In the genomic region with DNA sequence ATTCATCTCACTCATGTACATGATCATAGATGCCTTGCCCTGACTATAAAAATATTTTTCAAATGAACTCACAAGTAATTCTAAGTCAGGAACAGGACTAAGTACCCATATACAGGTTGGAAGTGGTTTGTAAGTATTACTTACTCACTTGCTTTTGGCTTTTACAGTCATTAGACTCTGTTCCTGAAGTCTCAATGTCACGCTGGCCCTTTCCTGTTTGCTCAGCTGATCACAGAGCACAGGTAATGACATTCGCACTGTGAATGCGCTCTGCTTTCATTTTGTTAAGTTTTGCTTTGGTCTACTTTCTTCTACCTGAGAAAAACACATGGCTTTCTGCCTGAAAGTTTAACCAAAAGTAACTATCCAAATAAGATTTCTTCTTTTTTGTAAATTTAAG, we compare ENCODE assay signal across 27 mouse cellular contexts.
A peak's percentile ranks its signal among the peaks of the same experiment; 100 is the strongest.
DNase-seq lines count a peak whose midpoint lies in the region; ATAC-seq and TF ChIP-seq lines count a peak whose summit lies in the region.
"Had no signal": no experiment of that assay in that cellular context is flagged by ENCODE, and none has a peak within 500 bp of the region (broad histone marks: within the 10 kb centered on the region; RNA-seq: fewer than 3 reads in every experiment).

No protein-coding gene starts in this region.

- no peaks in the 10 kb centered on the region for H3K9me3 ChIP-seq in intestine, embryonic 16.5 days (ENCODE audit: control insufficient read depth, low read length)
- H3K9me3 ChIP-seq in intestine, embryonic 15.5 days = no peaks in the 10 kb centered on the region
- no peaks in the 10 kb centered on the region for H3K9me3 ChIP-seq in liver, embryonic 11.5 days (ENCODE audit: control insufficient read depth, low read length)
- H3K9me3 ChIP-seq: embryonic facial prominence, embryonic 12.5 days; embryonic facial prominence, embryonic 15.5 days; heart, embryonic 10.5 days; heart, embryonic 13.5 days; hindbrain, embryonic 15.5 days had no signal

- H3K4me2 ChIP-seq in intestine, embryonic 16.5 days (ENCODE audit: low read depth, low read length) = no peak overlapping the region
- no peak overlapping the region for H3K4me2 ChIP-seq in intestine, embryonic 15.5 days (replicated peaks)
- H3K4me2 ChIP-seq in liver, embryonic 11.5 days = no peak overlapping the region
- H3K4me2 ChIP-seq: embryonic facial prominence, embryonic 12.5 days; embryonic facial prominence, embryonic 15.5 days; heart, embryonic 13.5 days; hindbrain, embryonic 15.5 days had no signal

- no peak overlapping the region for H3K27ac ChIP-seq in intestine, embryonic 16.5 days (ENCODE audit: low read length)
- H3K27ac ChIP-seq in intestine, embryonic 15.5 days = no peak overlapping the region
- H3K27ac ChIP-seq in liver, adult 2 months (replicated peaks; ENCODE audit: insufficient read depth, low read depth, low read length) = no peak overlapping the region
- H3K27ac ChIP-seq in liver, embryonic 11.5 days (ENCODE audit: low read depth, low read length) = no peak overlapping the region
- H3K27ac ChIP-seq in olfactory bulb, adult 2 months (ENCODE audit: insufficient read depth, low read depth, low read length) = peak overlapping the region; percentile 83
- H3K27ac ChIP-seq: embryonic facial prominence, embryonic 12.5 days; embryonic facial prominence, embryonic 15.5 days; gastrocnemius, adult 2 months; heart, embryonic 10.5 days; heart, embryonic 13.5 days; hindbrain, embryonic 15.5 days had no signal

- H3K9ac ChIP-seq in intestine, embryonic 16.5 days (ENCODE audit: low read depth, low read length) = no peak overlapping the region
- no peak overlapping the region for H3K9ac ChIP-seq in intestine, embryonic 15.5 days
- no peak overlapping the region for H3K9ac ChIP-seq in liver, adult 2 months (ENCODE audit: low read depth, low read length)
- no peak overlapping the region for H3K9ac ChIP-seq in liver, embryonic 11.5 days (ENCODE audit: low read depth, low read length)
- H3K9ac ChIP-seq: embryonic facial prominence, embryonic 12.5 days; embryonic facial prominence, embryonic 15.5 days; forebrain, postnatal 0 days; heart, embryonic 13.5 days; hindbrain, embryonic 15.5 days had no signal

- H3K36me3 ChIP-seq in intestine, embryonic 16.5 days (ENCODE audit: control insufficient read depth, insufficient read depth, low read length) = no peaks in the 10 kb centered on the region
- no peaks in the 10 kb centered on the region for H3K36me3 ChIP-seq in intestine, embryonic 15.5 days
- no peaks in the 10 kb centered on the region for H3K36me3 ChIP-seq in liver, adult 2 months (ENCODE audit: control insufficient read depth, insufficient read depth, low read length)
- no peaks in the 10 kb centered on the region for H3K36me3 ChIP-seq in liver, embryonic 11.5 days (ENCODE audit: control insufficient read depth, insufficient read depth, low read length)
- H3K36me3 ChIP-seq: embryonic facial prominence, embryonic 12.5 days; embryonic facial prominence, embryonic 15.5 days; G1E; heart, embryonic 10.5 days; heart, embryonic 13.5 days; hindbrain, embryonic 15.5 days had no signal

- H3K4me1 ChIP-seq in intestine, embryonic 16.5 days (ENCODE audit: control insufficient read depth, insufficient read depth, low read length) = no peaks in the 10 kb centered on the region; the same call in 1 of the 2 replicates
- no peaks in the 10 kb centered on the region for H3K4me1 ChIP-seq in intestine, embryonic 15.5 days (replicated peaks)
- H3K4me1 ChIP-seq in liver, adult 2 months (ENCODE audit: control insufficient read depth, insufficient read depth, low read length) = peaks cover 1% of the 10 kb centered on the region; the same call in 1 of the 2 replicates
- peaks cover 3% of the 10 kb centered on the region; the same call in 1 of the 2 replicates for H3K4me1 ChIP-seq in liver, embryonic 11.5 days (replicated peaks; ENCODE audit: control insufficient read depth, insufficient read depth, low read length)
- H3K4me1 ChIP-seq in olfactory bulb, adult 2 months (ENCODE audit: control insufficient read depth, insufficient read depth, low read length) = peaks cover 4% of the 10 kb centered on the region; the same call in 1 of the 2 replicates
- H3K4me1 ChIP-seq: embryonic facial prominence, embryonic 12.5 days; embryonic facial prominence, embryonic 15.5 days; heart, embryonic 10.5 days; hindbrain, embryonic 15.5 days had no signal

- 64% methylated on average over 3 of the region's 3 CpGs for WGBS in intestine, embryonic 16.5 days
- 61% methylated on average over 3 of the region's 3 CpGs for WGBS in intestine, embryonic 15.5 days
- WGBS in liver, adult 2 months = 26% methylated on average over 3 of the region's 3 CpGs
- 79% methylated on average over 3 of the region's 3 CpGs for WGBS in liver, embryonic 11.5 days
- WGBS in olfactory bulb, adult 2 months = 81% methylated on average over 3 of the region's 3 CpGs

- H3K27me3 ChIP-seq in intestine, embryonic 16.5 days (replicated peaks; ENCODE audit: control insufficient read depth, insufficient read depth, low read length) = no peaks in the 10 kb centered on the region
- no peaks in the 10 kb centered on the region for H3K27me3 ChIP-seq in intestine, embryonic 15.5 days (replicated peaks)
- no peaks in the 10 kb centered on the region for H3K27me3 ChIP-seq in liver, adult 2 months (ENCODE audit: control insufficient read depth, insufficient read depth, low read length)
- no peaks in the 10 kb centered on the region for H3K27me3 ChIP-seq in liver, embryonic 11.5 days (replicated peaks; ENCODE audit: control insufficient read depth, insufficient read depth, low read length)
- H3K27me3 ChIP-seq: CH12.LX; embryonic facial prominence, embryonic 12.5 days; embryonic facial prominence, embryonic 15.5 days; heart, embryonic 13.5 days; hindbrain, embryonic 15.5 days had no signal

- peak; percentile 64; the same call in 1 of the 2 replicates for ATAC-seq in intestine, embryonic 16.5 days
- ATAC-seq in intestine, embryonic 15.5 days = no peak
- ATAC-seq in liver, embryonic 11.5 days (replicated peaks; ENCODE audit: low FRiP score) = no peak
- ATAC-seq: forebrain, embryonic 14.5 days; forebrain, postnatal 0 days; Patski had no signal

- DNase-seq in liver, adult 2 months (ENCODE audit: extremely low read depth, low read depth, low spot score) = peak; percentile 84
- no peak for DNase-seq in liver, embryonic 11.5 days (ENCODE audit: low spot score)
- no peak for DNase-seq in cerebellum, adult 18-20 months
- DNase-seq: adrenal gland, postnatal 10 days; adrenal gland, postnatal 36 days; B cell, adult 2 months; cerebellum, adult 2 months; cerebellum, adult 9-11 months; cerebellum, postnatal 25 days; forebrain, postnatal 0 days; gastrocnemius, adult 2 months; gastrocnemius, postnatal 14 days; heart, adult 18-20 months; heart, postnatal 14 days; heart, postnatal 4 days had no signal

- no peak for TF ChIP-seq CTCF in liver, adult 2 months (IDR thresholded peaks at IDR 0.05; ENCODE audit: low read depth, low read length)
- TF ChIP-seq CTCF in olfactory bulb, adult 2 months (IDR thresholded peaks at IDR 0.05; ENCODE audit: insufficient read depth, low read depth, low read length) = no peak

- no peak for TF ChIP-seq POLR2A in liver, adult 2 months (IDR thresholded peaks at IDR 0.05; ENCODE audit: extremely low read depth, insufficient read depth, low read length)
- no peak for TF ChIP-seq POLR2A in olfactory bulb, adult 2 months (IDR thresholded peaks at IDR 0.05; ENCODE audit: insufficient read depth, low read depth, low read length)

- H3K79me2 ChIP-seq in liver, adult 2 months (ENCODE audit: control insufficient read depth, insufficient read depth, low read length) = no peaks in the 10 kb centered on the region

- no peak overlapping the region for H3K4me3 ChIP-seq in intestine, embryonic 16.5 days (ENCODE audit: low read length)
- H3K4me3 ChIP-seq in intestine, embryonic 15.5 days (replicated peaks) = no peak overlapping the region
- no peak overlapping the region for H3K4me3 ChIP-seq in liver, adult 2 months (ENCODE audit: insufficient read depth, low read depth, low read length)
- no peak overlapping the region for H3K4me3 ChIP-seq in liver, embryonic 11.5 days (ENCODE audit: low read depth, low read length)
- no peak overlapping the region for H3K4me3 ChIP-seq in olfactory bulb, adult 2 months (ENCODE audit: insufficient read depth, low read depth, low read length)
- H3K4me3 ChIP-seq: embryonic facial prominence, embryonic 12.5 days; embryonic facial prominence, embryonic 15.5 days; gastrocnemius, adult 2 months; heart, embryonic 10.5 days; heart, embryonic 13.5 days; hindbrain, embryonic 15.5 days had no signal
